Mouse (Mus musculus): ENCODE measurements at regions not wholly inside any gene's neighbourhood (a gene's known extent, or its start where the extent isn't known, plus 50 kb on each side); places are given as distances from the start of the nearest gene placed in this dataset.
A peak's percentile ranks its signal among the peaks of the same experiment; 100 is the strongest.
"Not testable (repeated sequence)": the region's sequence is repeated elsewhere in the genome, so short reads cannot be mapped to it uniquely, and the experiment has no call there.

- no peak for DNase-seq
These were observed 60.6 kb upstream of the Helt start for GRCm38 (mm10) chr8:46355066-46355465.

GRCm38 (mm10) chr8:46357961-46358360 lies 63.5 kb upstream of the Helt start:
- DNase-seq, result not testable (repeated sequence)

DNA sequence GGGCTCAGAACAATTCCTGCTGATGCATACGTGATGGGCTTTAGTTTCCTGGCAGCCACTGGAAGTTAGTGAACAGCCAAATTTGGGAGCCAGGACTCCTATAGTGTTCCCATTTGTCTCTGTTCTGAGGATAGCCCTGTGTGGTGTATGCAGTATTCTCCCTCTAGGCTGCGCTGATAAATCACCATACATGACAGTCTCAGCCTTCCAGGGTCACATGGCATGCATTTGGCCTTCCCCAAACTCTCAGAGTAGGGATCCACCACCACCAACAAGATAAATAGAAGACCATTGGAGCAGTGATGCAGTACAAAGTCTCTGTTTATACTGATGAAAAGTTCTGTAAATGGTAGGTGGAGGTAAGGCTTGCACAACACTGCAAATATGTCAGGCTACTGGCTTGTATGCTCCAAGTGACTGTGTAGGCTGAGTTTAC lies 68.4 kb upstream of the Helt start:
- no peak for DNase-seq

GRCm38 (mm10) chr8:46365711-46366110 lies 71.2 kb upstream of the Helt start:
- DNase-seq, result no peak

GRCm38 (mm10) chr8:46367125-46367524 lies 72.7 kb upstream of the Helt start:
- DNase-seq, result no peak

DNA sequence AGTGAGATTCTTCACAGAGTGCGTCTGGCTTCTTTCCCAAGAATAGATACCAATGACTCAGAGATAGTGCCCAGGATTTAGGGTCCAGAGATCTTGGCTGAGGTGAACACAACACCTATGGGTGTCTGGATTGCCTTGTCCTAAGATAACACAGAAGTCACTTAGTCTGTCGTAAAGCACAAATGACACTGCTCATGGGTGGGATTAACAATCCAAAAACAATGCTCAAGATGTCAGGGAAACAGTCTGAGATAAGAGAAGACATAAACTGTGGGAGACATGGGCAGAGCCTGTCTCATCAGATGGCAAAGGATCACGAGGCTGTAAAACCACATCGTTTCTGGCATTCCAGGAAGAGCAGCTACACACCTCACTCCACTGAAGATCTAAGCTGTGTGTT lies 79.6 kb upstream of the Helt start:
- no peak for DNase-seq

- DNase-seq, result no peak
These were observed 81.5 kb upstream of the Helt start for GRCm38 (mm10) chr8:46375986-46376385.

GRCm38 (mm10) chr8:46384926-46385325 lies 85.9 kb upstream of the Acsl1 start:
- no peak for DNase-seq

DNA sequence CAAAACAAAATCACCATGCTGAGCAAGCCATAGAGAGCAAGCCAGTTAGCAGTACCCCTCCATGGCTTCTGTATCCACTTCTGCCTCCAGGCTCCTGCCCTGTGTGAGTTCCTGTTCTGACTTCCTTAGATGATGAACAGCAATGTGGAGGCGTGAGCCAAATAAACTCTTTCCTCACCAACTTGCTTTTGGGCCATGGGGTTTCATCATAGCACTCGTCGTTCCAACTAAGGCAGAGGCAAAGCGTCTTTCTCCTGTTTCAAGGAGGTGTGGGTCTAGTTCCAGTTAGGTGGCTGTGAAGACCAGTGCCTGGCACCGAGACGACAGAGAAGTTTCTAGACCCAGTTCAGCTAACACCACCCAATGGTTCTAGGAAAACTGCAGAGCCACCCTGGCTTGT lies 85.0 kb upstream of the Acsl1 start:
- no peak for DNase-seq

- DNase-seq, result peak; percentile 23
These were observed 84.3 kb upstream of the Acsl1 start for GRCm38 (mm10) chr8:46386553-46386952.

- DNase-seq, result no peak
These were observed 83.8 kb upstream of the Acsl1 start for GRCm38 (mm10) chr8:46387037-46387436.

DNA sequence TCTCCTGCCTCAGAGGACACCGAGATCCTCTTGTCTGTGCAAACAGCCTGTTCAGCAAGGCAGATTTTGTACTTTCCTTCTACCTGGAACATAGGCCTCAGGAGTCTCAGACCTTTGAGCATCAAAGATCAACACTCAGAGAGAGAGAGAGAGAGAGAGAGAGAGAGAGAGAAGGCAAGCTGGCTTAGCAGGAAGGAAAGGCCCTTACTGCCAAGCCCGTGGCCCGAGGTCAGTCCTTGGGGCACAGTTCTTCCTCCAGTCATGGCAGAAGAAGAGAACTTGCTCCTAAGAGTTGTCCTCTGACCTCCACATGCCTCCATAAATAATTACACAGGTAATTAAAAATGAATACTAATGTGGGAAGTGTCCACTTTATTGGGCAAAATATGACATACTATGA lies 82.4 kb upstream of the Acsl1 start:
- no peak for DNase-seq

DNA sequence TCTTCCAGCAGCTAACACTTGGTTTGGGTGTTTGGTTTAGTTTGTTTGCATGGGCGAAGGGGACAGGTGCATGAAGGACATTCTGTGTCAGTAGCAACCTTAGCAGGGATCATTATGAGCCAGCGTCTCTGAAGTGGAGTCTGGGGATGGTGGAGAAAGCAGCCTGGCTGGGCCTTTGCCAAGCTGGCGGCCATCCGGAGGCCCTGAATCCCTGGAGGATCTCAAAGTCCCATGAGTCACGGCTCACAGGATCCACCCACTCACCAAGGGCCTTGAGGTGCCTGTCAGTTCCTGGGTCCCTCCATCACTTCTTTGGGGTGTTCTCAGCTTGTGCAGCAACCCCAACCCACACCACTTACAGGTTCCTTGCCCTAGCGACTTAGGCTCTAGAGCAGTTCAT lies 80.4 kb upstream of the Acsl1 start:
- no peak for DNase-seq

DNA sequence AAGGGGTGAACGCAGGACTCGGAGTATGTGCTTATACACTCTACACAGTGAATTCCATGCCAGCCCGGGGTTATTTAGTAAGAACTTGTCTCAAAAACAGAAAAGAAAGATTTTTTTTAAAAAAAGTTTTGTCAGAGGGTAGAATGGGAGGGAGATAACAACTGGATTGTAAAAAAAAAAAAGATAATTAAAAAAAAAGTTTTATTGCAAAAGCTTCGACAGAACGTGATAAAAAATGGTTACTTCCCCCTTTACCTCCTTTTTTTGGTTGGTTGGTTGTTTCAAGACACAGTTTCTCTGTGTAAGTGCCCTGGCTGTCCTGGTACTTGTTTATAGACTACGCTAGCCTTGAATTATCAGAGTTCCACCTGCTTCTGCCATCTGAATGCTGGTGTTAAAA lies 79.2 kb upstream of the Acsl1 start:
- DNase-seq, result no peak

- no peak for DNase-seq
These were observed 77.5 kb upstream of the Acsl1 start for GRCm38 (mm10) chr8:46393296-46393695.

- DNase-seq, result no peak
These were observed 76.1 kb upstream of the Acsl1 start for GRCm38 (mm10) chr8:46394750-46395149.

DNA sequence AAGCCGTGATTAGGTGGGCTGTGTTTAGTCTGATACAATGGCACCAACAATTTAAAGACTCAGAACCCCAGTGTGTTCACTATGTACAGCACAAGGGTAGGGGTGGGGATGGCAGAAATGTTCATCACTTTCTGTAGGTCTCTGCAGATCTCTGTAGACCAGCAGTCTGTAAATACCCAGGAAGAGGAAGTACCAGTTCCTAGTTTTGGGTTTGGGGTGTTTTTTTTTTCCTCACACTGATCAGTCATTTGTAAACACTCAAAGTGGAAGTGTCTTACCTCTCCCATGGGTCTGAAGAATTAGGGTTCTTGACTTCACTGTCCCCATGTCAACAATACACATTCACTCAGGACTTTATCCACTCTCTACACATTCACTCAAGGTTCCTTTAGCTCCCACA lies 75.5 kb upstream of the Acsl1 start:
- DNase-seq, result no peak

- DNase-seq, result no peak
These were observed 73.8 kb upstream of the Acsl1 start for GRCm38 (mm10) chr8:46397081-46397480.

- DNase-seq, result no peak
These were observed 73.1 kb upstream of the Acsl1 start for GRCm38 (mm10) chr8:46397777-46398176.

GRCm38 (mm10) chr8:46400595-46400994 lies 70.2 kb upstream of the Acsl1 start:
- DNase-seq, result no peak

DNA sequence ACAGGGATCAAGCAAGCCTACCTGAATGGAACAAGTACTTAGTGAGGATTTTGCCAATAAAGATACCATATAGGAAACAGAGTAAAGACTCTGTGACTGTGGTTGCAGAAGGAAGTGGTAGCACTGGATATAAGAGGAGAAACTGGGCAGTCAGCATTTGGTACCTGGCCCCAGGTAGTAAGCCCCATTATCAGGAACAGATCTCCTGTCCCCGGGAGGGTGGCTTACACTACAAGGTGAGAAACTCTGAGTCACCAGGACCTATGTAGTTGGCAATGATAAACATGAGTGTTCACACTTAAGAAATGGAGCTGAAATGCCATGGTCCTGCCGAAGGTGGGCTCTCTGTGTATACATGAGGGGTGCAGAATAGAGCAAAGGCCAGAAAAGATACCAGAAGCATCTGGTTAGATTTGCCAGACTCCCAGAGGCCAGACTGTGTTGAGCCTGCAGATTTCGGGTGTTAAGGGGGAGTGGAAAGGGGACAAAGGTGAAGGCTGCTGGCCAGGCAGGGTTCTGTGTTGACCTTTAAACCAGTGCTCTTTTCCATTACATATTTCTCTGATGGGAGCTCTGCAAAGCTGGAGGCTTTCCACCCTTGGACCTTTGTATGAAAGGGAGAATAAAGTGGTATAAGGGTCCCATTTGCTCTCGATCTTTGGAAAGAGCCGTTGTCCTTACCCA lies 66.8 kb upstream of the Acsl1 start:
- no peak for DNase-seq

DNA sequence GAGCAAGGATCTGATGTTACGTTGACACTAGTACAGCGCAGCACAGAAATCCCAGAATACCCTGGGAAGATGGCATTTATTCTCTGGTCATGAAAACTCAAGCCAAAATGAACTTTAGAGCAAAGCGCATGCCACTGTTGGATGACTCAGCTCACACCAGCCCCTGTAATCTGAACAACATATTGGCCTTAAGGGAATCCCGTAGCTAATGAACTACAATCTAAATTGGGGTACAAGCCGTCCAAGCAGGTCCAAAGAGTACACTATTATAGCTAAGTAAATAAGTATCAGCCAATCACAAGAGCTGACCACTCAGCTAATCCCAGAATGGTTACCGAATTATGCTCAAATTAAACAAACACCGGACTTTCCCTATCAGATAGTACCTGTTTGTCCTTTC lies 62.0 kb upstream of the Acsl1 start:
- DNase-seq, result no peak

GRCm38 (mm10) chr8:46409296-46409695 lies 61.5 kb upstream of the Acsl1 start:
- no peak for DNase-seq

DNA sequence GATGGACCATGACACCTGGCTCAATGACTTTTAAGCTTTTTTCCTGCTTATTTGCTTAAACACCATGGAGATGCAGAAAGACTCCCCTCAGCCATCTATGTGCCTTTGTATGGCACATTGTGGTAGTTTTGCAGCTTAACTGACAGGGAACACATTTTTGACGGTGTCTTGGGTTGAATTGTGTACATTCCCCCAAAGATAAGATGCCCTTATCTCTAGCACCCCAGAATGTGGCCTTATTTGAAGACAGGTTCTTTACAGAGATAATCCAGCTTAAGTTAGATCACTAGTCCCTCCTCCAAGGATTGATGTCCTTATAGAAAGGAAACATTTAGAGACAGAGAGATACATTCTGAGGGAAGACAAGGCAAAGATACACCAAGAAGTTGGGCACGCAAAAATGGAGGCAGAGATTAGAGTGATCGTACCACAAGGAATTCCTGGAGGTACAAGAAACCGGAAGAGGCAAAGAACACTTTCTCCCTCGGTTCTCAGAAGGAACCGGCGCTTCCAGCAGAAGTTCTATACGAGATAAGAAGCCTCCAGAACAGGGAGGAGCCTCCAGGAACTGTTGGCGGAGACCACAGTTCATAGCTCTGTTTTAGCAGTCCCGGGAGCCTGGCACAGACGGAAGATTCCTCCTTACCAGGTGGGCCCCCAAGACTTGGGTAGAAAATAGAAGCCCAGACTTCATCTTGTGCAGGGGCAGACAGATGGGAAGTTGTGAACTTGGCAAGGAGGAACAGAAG lies 58.8 kb upstream of the Acsl1 start:
- DNase-seq, result no peak

Data from retina, postnatal 1 day (tissue).